Mouse (Mus musculus) heart, embryonic 11.5 days (tissue): ENCODE results near the gene Slf2. TPM values are rescaled to one million over a fixed set of nuclear protein-coding genes. Genes with fewer than 3 reads are reported as not detected.

Source experiments
- ATAC-seq: fragments of 200-750 bp; cut with Nextera tagmentation; replicated peaks from 2 replicates; pipeline ENCODE4 v1.8.0; 2017; ENCODE audit warnings: moderate library complexity; ENCODE audit not compliant: insufficient number of reproducible peaks, low FRiP score, low TSS enrichment
- H3K27ac ChIP-seq: fragments of 300-500 bp; sonication (generic); 2 replicates; pipeline ENCODE4 v1.5.1; 2014; ENCODE audit warnings: mild to moderate bottlenecking, low read depth, low read length
- H3K27me3 ChIP-seq: fragments of 300-500 bp; sonication (generic); 2 replicates; pipeline ENCODE4 v1.6.1; 2014; ENCODE audit warnings: mild to moderate bottlenecking, low read length, mixed read lengths; ENCODE audit not compliant: control insufficient read depth, insufficient read depth
- H3K36me3 ChIP-seq: fragments of 300-500 bp; sonication (generic); 2 replicates; pipeline ENCODE4 v1.6.1; 2014; ENCODE audit warnings: mild to moderate bottlenecking, low read length, moderate library complexity, mixed read lengths; ENCODE audit not compliant: control insufficient read depth, insufficient read depth
- H3K4me1 ChIP-seq: fragments of 300-500 bp; sonication (generic); 2 replicates; pipeline ENCODE4 v1.6.1; 2014; ENCODE audit warnings: low read length; ENCODE audit not compliant: control insufficient read depth, insufficient read depth
- H3K4me2 ChIP-seq: fragments of 300-500 bp; sonication (generic); 2 replicates; pipeline ENCODE4 v1.6.1; 2014; ENCODE audit warnings: mild to moderate bottlenecking, moderate library complexity
- H3K4me3 ChIP-seq: fragments of 300-500 bp; sonication (generic); 2 replicates; pipeline ENCODE4 v1.5.1; 2014; ENCODE audit warnings: low read depth, low read length
- H3K9ac ChIP-seq: fragments of 300-500 bp; sonication (generic); 2 replicates; pipeline ENCODE4 v1.6.1; 2014; ENCODE audit warnings: mild to moderate bottlenecking, low read depth, low read length, moderate library complexity
- H3K9me3 ChIP-seq: fragments of 300-500 bp; sonication (generic); replicated peaks from 2 replicates; pipeline ENCODE4 v1.6.1; 2016; ENCODE audit warnings: low read length; ENCODE audit not compliant: control insufficient read depth
- WGBS: fragments of 180-500 bp; shearing (Covaris S2); extraction: QIAGEN DNeasy Blood & Tissue Kit; methylation state at CpG from one replicate; pipeline ENCODE4 v1.1.7; 2014; ENCODE audit not compliant: insufficient replicate concordance; 5-methylcytosine and 5-hydroxymethylcytosine counted together
- polyA plus RNA-seq: library from polyadenylated mRNA; unstranded; fragments of >200 nt; fragmentation: Nextera tagmentation; extraction: Ambion mirVana; gene quantifications from 2 replicates; pipeline ENCODE4 v1.2.1, GENCODE M21; 2014

The Slf2 gene
- polyA plus RNA-seq, 1 experiment from 2014 or later, result 57.1 TPM

DNA sequence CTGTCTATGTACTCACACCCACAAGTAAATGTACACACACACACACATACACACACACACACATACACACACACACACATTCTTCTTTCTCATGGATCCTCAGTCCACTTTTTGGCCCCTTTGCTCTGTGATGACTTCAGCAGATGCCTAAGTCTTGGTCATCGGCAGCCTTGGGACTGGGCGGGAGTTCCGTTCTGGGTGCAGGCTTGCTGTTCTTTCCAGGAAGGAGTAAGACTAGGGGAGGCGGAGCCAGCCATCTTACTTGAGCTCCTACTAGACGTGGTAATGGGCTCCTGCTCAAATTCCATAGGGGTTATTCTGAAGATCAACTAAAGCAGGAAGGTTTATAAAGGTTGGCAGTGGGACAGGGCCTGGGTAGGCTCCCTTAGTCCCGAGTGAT is 89.4 kb downstream of the Slf2 start:
- peak overlapping the region; percentile 29; the same call in 1 of the 2 replicates for H3K4me2 ChIP-seq
- no peak overlapping the region for H3K9ac ChIP-seq
- ATAC-seq, result no peak
- H3K4me1 ChIP-seq, result peaks cover 27% of the 10 kb centered on the region
- H3K27ac ChIP-seq, result no peak overlapping the region; the same call in 1 of the 2 replicates
- H3K36me3 ChIP-seq, result peaks cover 24% of the 10 kb centered on the region
- no peaks in the 10 kb centered on the region for H3K27me3 ChIP-seq
- WGBS, result 59% methylated on average over 6 of the region's 6 CpGs
- no peaks in the 10 kb centered on the region for H3K9me3 ChIP-seq
- no peak overlapping the region for H3K4me3 ChIP-seq

DNA sequence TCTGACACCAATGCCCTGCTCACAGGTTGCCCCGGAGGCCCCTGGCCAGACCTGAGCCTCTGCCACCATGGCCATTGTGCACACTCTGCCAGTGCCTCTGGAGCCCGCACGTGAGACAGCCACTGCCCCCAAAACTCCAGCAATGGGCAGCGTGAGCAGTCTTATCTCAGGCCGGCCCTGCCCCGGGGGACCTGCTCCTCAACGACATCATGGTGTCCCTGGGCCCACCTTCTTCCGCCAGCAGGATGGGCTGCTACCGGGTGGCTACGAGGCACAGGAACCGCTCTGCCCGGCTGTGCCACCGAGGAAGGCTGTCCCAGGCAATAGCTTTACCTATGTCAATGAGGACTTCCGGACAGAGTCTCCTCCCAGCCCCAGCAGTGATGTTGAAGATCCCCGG is 90.4 kb downstream of the Slf2 start:
- no peak overlapping the region for H3K9ac ChIP-seq
- peaks cover 31% of the 10 kb centered on the region for H3K36me3 ChIP-seq
- no peaks in the 10 kb centered on the region for H3K27me3 ChIP-seq
- H3K27ac ChIP-seq, result no peak overlapping the region
- ATAC-seq, result no peak
- no peaks in the 10 kb centered on the region for H3K9me3 ChIP-seq
- H3K4me2 ChIP-seq, result no peak overlapping the region
- no peak overlapping the region for H3K4me3 ChIP-seq
- H3K4me1 ChIP-seq, result peaks cover 24% of the 10 kb centered on the region
- WGBS, result 79% methylated on average over 15 of the region's 15 CpGs

GRCm38 (mm10) chr19:45023993-45024392 is 93.0 kb downstream of the Slf2 start:
- Histone ChIP-seq H3K9me3 (no peaks in the 10 kb centered on the region), H3K4me1 (peaks cover 16% of the 10 kb centered on the region), H3K36me3 (peaks cover 31% of the 10 kb centered on the region), H3K27me3 (no peaks in the 10 kb centered on the region), H3K4me3 (no peak overlapping the region), H3K27ac (no peak overlapping the region), H3K9ac (no peak overlapping the region), H3K4me2 (no peak overlapping the region)
- WGBS, result 75% methylated on average over 11 of the region's 11 CpGs
- ATAC-seq, result peak; percentile 35; the same call in 1 of the 2 replicates

DNA sequence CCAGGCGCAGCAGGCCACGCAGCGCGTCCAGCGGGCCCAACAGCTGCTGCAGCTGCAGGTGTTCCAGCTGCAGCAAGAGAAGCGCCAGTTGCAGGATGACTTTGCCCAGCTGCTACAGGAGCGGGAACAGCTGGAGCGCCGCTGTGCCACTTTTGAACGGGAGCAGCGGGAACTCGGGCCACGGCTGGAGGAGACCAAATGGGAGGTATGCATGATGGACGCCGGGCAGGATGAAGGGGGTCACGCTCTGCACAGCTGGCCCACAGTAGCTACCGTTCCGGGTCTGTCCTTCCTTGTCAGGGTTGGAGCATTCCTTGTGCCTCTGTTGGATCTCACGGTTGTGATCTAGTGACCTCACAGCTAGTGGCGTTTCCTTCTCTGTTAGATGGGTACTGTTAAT is 93.8 kb downstream of the Slf2 start:
- peaks cover 31% of the 10 kb centered on the region for H3K36me3 ChIP-seq
- no peaks in the 10 kb centered on the region for H3K27me3 ChIP-seq
- WGBS, result 88% methylated on average over 20 of the region's 20 CpGs
- H3K9ac ChIP-seq, result no peak overlapping the region
- H3K4me3 ChIP-seq, result no peak overlapping the region
- ATAC-seq, result no peak
- H3K27ac ChIP-seq, result no peak overlapping the region
- H3K4me1 ChIP-seq, result peaks cover 11% of the 10 kb centered on the region
- no peaks in the 10 kb centered on the region for H3K9me3 ChIP-seq
- H3K4me2 ChIP-seq, result no peak overlapping the region

DNA sequence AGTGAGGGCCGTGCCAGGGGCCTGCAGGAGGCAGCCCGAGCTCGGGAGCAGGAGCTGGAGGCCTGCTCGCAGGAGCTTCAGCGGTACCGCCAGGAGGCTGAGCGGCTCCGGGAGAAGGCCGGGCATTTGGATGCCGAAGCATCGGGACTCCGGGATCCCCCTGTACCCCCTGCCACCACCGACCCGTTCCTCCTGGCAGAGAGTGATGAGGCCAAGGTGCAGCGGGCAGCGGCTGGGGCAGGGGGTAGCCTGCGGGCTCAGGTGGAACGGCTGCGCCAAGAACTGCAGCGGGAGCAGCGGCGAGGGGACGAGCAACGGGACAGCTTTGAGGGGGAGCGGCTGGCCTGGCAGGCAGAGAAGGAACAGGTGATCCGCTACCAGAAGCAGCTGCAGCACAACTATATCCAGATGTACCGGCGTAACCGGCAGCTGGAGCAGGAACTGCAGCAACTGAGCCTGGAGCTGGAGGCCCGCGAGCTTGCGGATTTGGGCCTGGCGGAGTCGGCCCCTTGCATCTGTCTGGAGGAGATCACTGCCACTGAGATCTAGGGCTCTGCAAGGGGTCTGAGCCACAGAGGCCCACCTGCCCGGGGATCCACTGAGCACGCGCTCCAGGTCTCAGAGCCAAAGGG is 95.1 kb downstream of the Slf2 start:
- no peak for ATAC-seq
- Histone ChIP-seq H3K4me3 (no peak overlapping the region), H3K4me2 (no peak overlapping the region), H3K27ac (no peak overlapping the region), H3K9me3 (no peaks in the 10 kb centered on the region), H3K9ac (no peak overlapping the region), H3K27me3 (no peaks in the 10 kb centered on the region), H3K36me3 (peaks cover 31% of the 10 kb centered on the region), H3K4me1 (peaks cover 10% of the 10 kb centered on the region; the same call in 1 of the 2 replicates)
- whole genome bisulfite sequencing, result 94% methylated on average over 34 of the region's 37 CpGs

- no peak overlapping the region for H3K9ac ChIP-seq
- H3K36me3 ChIP-seq, result peaks cover 27% of the 10 kb centered on the region
These were observed 96.2 kb downstream of the Slf2 start for GRCm38 (mm10) chr19:45026958-45027670.

GRCm38 (mm10) chr19:45027848-45028247 is 96.9 kb downstream of the Slf2 start:
- Histone ChIP-seq H3K4me3 (no peak overlapping the region), H3K4me2 (no peak overlapping the region), H3K9me3 (no peaks in the 10 kb centered on the region), H3K36me3 (peaks cover 22% of the 10 kb centered on the region), H3K27me3 (no peaks in the 10 kb centered on the region), H3K4me1 (peaks cover 13% of the 10 kb centered on the region), H3K27ac (no peak overlapping the region), H3K9ac (no peak overlapping the region)
- no peak for ATAC-seq
- WGBS, result 84% methylated on average over 6 of the region's 6 CpGs

More at GRCm38 (mm10) chr19:45026958-45027670, 96.2 kb downstream of the Slf2 start:
- WGBS, result 75% methylated on average over 6 of the region's 6 CpGs
- H3K4me3 ChIP-seq, result no peak overlapping the region
- no peak overlapping the region for H3K27ac ChIP-seq
- H3K4me1 ChIP-seq, result peaks cover 10% of the 10 kb centered on the region; the same call in 1 of the 2 replicates
- H3K9me3 ChIP-seq, result no peaks in the 10 kb centered on the region
- no peak overlapping the region for H3K4me2 ChIP-seq
- H3K27me3 ChIP-seq, result no peaks in the 10 kb centered on the region
- ATAC-seq, result no peak

DNA sequence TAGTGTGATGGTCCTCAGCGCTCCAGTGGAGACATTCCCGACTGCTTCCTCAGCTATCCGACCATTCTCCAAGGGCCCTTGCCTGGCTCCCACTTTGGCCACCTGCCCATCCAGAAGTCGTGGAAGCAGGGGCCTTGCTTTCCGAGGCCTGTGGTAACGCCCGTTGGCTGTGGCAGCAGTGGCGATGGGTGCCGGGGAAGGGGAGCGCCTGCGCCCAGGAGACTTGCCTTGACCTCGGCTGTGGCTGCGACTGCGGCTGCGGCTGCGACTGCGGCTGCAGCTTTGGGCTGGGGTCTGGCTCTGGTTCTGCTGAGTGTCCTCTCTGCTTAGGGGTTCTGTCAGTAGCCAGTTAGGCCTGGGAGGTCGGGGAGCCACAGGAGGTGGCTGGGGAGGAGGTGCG is 97.8 kb downstream of the Slf2 start:
- ATAC-seq, result no peak
- 52% methylated on average over 19 of the region's 19 CpGs for WGBS
- Histone ChIP-seq H3K4me3 (no peak overlapping the region), H3K27ac (no peak overlapping the region), H3K36me3 (peaks cover 19% of the 10 kb centered on the region), H3K27me3 (no peaks in the 10 kb centered on the region), H3K9ac (no peak overlapping the region), H3K4me2 (no peak overlapping the region), H3K4me1 (peaks cover 15% of the 10 kb centered on the region), H3K9me3 (no peaks in the 10 kb centered on the region)
